Mouse (Mus musculus) lung, embryonic 14.5 days (tissue): ENCODE measurements around the gene Sik3. TPM values are rescaled to one million over a fixed set of nuclear protein-coding genes. Genes with fewer than 3 reads are reported as not detected.

Experiments
- ATAC-seq: fragments of 200-750 bp; cut with Nextera tagmentation; 2 replicates; pipeline ENCODE4 v1.8.0; 2017; ENCODE audit warnings: mild to moderate bottlenecking, moderate TSS enrichment, moderate library complexity; ENCODE audit not compliant: insufficient read depth
- DNase-seq: peaks from one replicate; pipeline ENCODE4 v3.0.0-alpha.2; 2015
- H3K27ac ChIP-seq: fragments of 300-500 bp; sonication (generic); 2 replicates; pipeline ENCODE4 v1.5.1; 2014; ENCODE audit warnings: low read depth, mild to moderate bottlenecking, moderate library complexity
- H3K27me3 ChIP-seq: fragments of 300-500 bp; sonication (generic); 2 replicates; pipeline ENCODE4 v1.6.1; 2014; ENCODE audit warnings: low read length, control low read depth; ENCODE audit not compliant: insufficient read depth
- H3K36me3 ChIP-seq: fragments of 300-500 bp; sonication (generic); 2 replicates; pipeline ENCODE4 v1.6.1; 2014; ENCODE audit warnings: control low read depth; ENCODE audit not compliant: insufficient read depth
- H3K4me1 ChIP-seq: fragments of 300-500 bp; sonication (generic); 2 replicates; pipeline ENCODE4 v1.6.1; 2014; ENCODE audit warnings: antibody characterized with exemption, control low read depth; ENCODE audit not compliant: insufficient read depth
- H3K4me2 ChIP-seq: fragments of 300-500 bp; sonication (generic); 2 replicates; pipeline ENCODE4 v1.6.1; 2014; ENCODE audit warnings: mild to moderate bottlenecking
- H3K4me3 ChIP-seq: fragments of 300-500 bp; sonication (generic); 2 replicates; pipeline ENCODE4 v1.5.1; 2014; ENCODE audit warnings: low read depth, low read length
- H3K9ac ChIP-seq: fragments of 300-500 bp; sonication (generic); 2 replicates; pipeline ENCODE4 v1.6.1; 2014
- H3K9me3 ChIP-seq: fragments of 300-500 bp; sonication (generic); 2 replicates; pipeline ENCODE4 v1.6.1; 2016; ENCODE audit warnings: low read depth, low read length, control low read depth
- CTCF ChIP-seq: IDR thresholded peaks from 2 replicates; pipeline ENCODE4 v1.5.1; 2016; ENCODE audit warnings: antibody characterized with exemption, low read depth
- WGBS: fragments of 180-500 bp; shearing (Covaris S2); extraction: QIAGEN DNeasy Blood & Tissue Kit; methylation state at CpG from one replicate; pipeline ENCODE4 v1.1.7; 2014; 5-methylcytosine and 5-hydroxymethylcytosine counted together
- polyA plus RNA-seq: library from polyadenylated mRNA; unstranded; fragments of >200 nt; fragmentation: Nextera tagmentation; extraction: Ambion mirVana; gene quantifications from 2 replicates; pipeline ENCODE4 v1.2.1, GENCODE M21; 2014

Sik3 gene
- polyA plus RNA-seq, 1 experiment from 2014 or later, result 15.7 TPM

- TF ChIP-seq CTCF, result no peak
- Histone ChIP-seq H3K4me1 (no peaks in the 10 kb centered on the region), H3K27me3 (no peaks in the 10 kb centered on the region), H3K9ac (no peak overlapping the region), H3K27ac (no peak overlapping the region), H3K36me3 (no peaks in the 10 kb centered on the region), H3K4me2 (no peak overlapping the region), H3K4me3 (no peak overlapping the region), H3K9me3 (no peaks in the 10 kb centered on the region)
- no peak for ATAC-seq
- WGBS, result 44% methylated on average over 8 of the region's 8 CpGs
- DNase-seq, result no peak
Observed at GRCm38 (mm10) chr9:46243584-46243983, 231.0 kb downstream of the Sik3 start.

GRCm38 (mm10) chr9:46246752-46247324, 234.2 kb downstream of the Sik3 start:
- Histone ChIP-seq H3K4me3 (no peak overlapping the region), H3K27ac (no peak overlapping the region), H3K9me3 (no peaks in the 10 kb centered on the region), H3K27me3 (no peaks in the 10 kb centered on the region), H3K9ac (no peak overlapping the region), H3K4me2 (no peak overlapping the region), H3K36me3 (no peaks in the 10 kb centered on the region), H3K4me1 (no peaks in the 10 kb centered on the region)
- DNase-seq, result peak; percentile 95
- 21% methylated on average over 11 of the region's 11 CpGs for WGBS
- TF ChIP-seq CTCF, result peak; percentile 89
- peak; percentile 73; the same call in 1 of the 2 replicates for ATAC-seq

- no peak for TF ChIP-seq CTCF
- no peaks in the 10 kb centered on the region for H3K9me3 ChIP-seq
- no peaks in the 10 kb centered on the region for H3K27me3 ChIP-seq
- no peak overlapping the region for H3K9ac ChIP-seq
- no peak overlapping the region for H3K4me3 ChIP-seq
- H3K36me3 ChIP-seq, result no peaks in the 10 kb centered on the region
- DNase-seq (no peak), ATAC-seq (no peak)
- no peaks in the 10 kb centered on the region for H3K4me1 ChIP-seq
- H3K27ac ChIP-seq, result no peak overlapping the region
- no peak overlapping the region for H3K4me2 ChIP-seq
- WGBS, result 80% methylated on average over 7 of the region's 7 CpGs
Observed at GRCm38 (mm10) chr9:46256177-46256576, 243.6 kb downstream of the Sik3 start.

GRCm38 (mm10) chr9:46256658-46257385, 244.2 kb downstream of the Sik3 start:
- no peak for TF ChIP-seq CTCF
- no peaks in the 10 kb centered on the region for H3K36me3 ChIP-seq
- no peak overlapping the region for H3K4me2 ChIP-seq
- no peaks in the 10 kb centered on the region for H3K4me1 ChIP-seq
- H3K27ac ChIP-seq, result no peak overlapping the region
- H3K9me3 ChIP-seq, result no peaks in the 10 kb centered on the region
- ATAC-seq, result no peak
- no peaks in the 10 kb centered on the region for H3K27me3 ChIP-seq
- no peak overlapping the region for H3K9ac ChIP-seq
- no peak overlapping the region for H3K4me3 ChIP-seq
- WGBS, result 74% methylated on average over 10 of the region's 10 CpGs
- DNase-seq, result no peak

DNA sequence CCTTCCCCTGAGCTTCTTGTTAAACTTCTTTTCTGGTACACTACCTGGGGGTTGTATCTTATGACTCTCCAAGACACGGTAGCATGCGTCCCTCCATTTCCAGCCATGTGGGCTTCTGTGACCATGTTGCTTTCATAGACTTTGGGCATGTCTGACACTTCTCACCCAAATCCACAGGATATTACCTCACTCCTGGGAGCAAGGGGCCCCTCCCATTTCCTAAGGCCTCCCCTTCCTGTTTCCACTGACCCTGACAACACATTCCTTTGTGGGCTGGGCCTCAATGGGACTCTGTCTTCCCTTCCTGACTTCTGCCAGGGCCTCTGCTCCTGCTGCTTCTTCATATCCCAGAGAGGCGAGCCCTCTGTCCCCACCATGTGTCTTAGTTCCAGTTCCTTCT, 244.9 kb downstream of the Sik3 start:
- Histone ChIP-seq H3K27ac (no peak overlapping the region), H3K4me1 (no peaks in the 10 kb centered on the region), H3K4me3 (no peak overlapping the region), H3K36me3 (no peaks in the 10 kb centered on the region), H3K9ac (no peak overlapping the region), H3K27me3 (no peaks in the 10 kb centered on the region), H3K4me2 (no peak overlapping the region), H3K9me3 (no peaks in the 10 kb centered on the region)
- no peak for TF ChIP-seq CTCF
- peak; percentile 50 for DNase-seq
- WGBS, result 85% methylated on average over 3 of the region's 3 CpGs
- ATAC-seq, result peak; percentile 60; the same call in 1 of the 2 replicates

DNA sequence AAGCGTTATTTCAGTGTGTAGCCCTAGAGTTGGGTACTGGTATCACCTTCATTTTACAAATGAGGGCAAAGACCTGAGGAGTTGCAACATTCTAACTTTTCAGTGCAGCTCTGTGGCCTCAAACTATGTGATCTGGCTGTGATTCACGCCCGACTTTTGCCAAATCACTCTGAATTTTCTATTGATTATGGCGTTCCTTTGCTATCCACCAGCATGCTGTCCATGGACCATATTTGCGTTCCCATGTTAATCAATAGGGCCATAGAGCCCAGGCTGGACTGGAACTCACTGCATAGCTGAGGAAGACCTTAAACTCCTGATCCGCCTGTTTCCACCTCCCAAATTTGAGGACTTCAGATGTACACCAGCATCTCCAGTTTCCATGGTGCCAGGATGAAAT, 246.5 kb downstream of the Sik3 start:
- TF ChIP-seq CTCF, result no peak
- WGBS, result 87% methylated on average over 6 of the region's 6 CpGs
- ATAC-seq, result no peak

GRCm38 (mm10) chr9:46261131-46261530, 248.5 kb downstream of the Sik3 start:
- no peak for TF ChIP-seq CTCF
- no peaks in the 10 kb centered on the region for H3K27me3 ChIP-seq
- H3K27ac ChIP-seq, result no peak overlapping the region
- H3K36me3 ChIP-seq, result no peaks in the 10 kb centered on the region
- no peak overlapping the region for H3K4me3 ChIP-seq
- no peak overlapping the region for H3K4me2 ChIP-seq
- no peaks in the 10 kb centered on the region for H3K4me1 ChIP-seq
- H3K9ac ChIP-seq, result no peak overlapping the region
- no peak for ATAC-seq
- H3K9me3 ChIP-seq, result no peaks in the 10 kb centered on the region
- WGBS, result 76% methylated on average over 7 of the region's 7 CpGs
- DNase-seq, result no peak

More for the DNA sequence above, 246.5 kb downstream of the Sik3 start:
- no peaks in the 10 kb centered on the region for H3K27me3 ChIP-seq
- H3K4me3 ChIP-seq, result no peak overlapping the region
- no peak overlapping the region for H3K9ac ChIP-seq
- no peak for DNase-seq
- no peak overlapping the region for H3K4me2 ChIP-seq
- H3K36me3 ChIP-seq, result no peaks in the 10 kb centered on the region
- no peaks in the 10 kb centered on the region for H3K4me1 ChIP-seq
- no peaks in the 10 kb centered on the region for H3K9me3 ChIP-seq
- no peak overlapping the region for H3K27ac ChIP-seq
